Mouse (Mus musculus) liver, embryonic 14.5 days (tissue): Measurements from ENCODE around the gene Nhsl2. TPM values are rescaled to one million over a fixed set of nuclear protein-coding genes. Genes with fewer than 3 reads are reported as not detected.

Experiments
- ATAC-seq: fragments of 200-750 bp; cut with Nextera tagmentation; 2 replicates; pipeline ENCODE4 v1.8.0; 2017; ENCODE audit warnings: moderate number of reproducible peaks, mild to moderate bottlenecking, moderate library complexity; ENCODE audit not compliant: insufficient read depth
- DNase-seq, 3 experiments: peaks; one replicate each; pipeline ENCODE4 v3.0.0-alpha.2; 2012 to 2013; ENCODE audit warnings: low read depth in 3 of 3, low spot score in 3 of 3
- H3K27ac ChIP-seq: fragments of 300-500 bp; sonication (generic); 2 replicates; pipeline ENCODE4 v1.5.1; 2014; ENCODE audit warnings: moderate library complexity, mild to moderate bottlenecking, control low read depth, inconsistent platforms
- H3K27me3 ChIP-seq: fragments of 300-500 bp; sonication (generic); 2 replicates; pipeline ENCODE4 v1.6.1; 2014; ENCODE audit warnings: mild to moderate bottlenecking, low read length, moderate library complexity; ENCODE audit not compliant: control insufficient read depth, insufficient read depth
- H3K36me3 ChIP-seq: fragments of 300-500 bp; sonication (generic); replicated peaks from 2 replicates; pipeline ENCODE4 v1.6.1; 2014; ENCODE audit warnings: low read depth; ENCODE audit not compliant: control insufficient read depth, insufficient read depth
- H3K4me1 ChIP-seq, 2 experiments: fragments of 200-500 bp in 1 of 2; fragments of 300-500 bp in 1 of 2; sonication (generic) in 1 of 2; replicated peaks; 2 replicates each; pipeline ENCODE4 v1.6.1; 2012 to 2014; ENCODE audit warnings: antibody characterized with exemption in 1 of 2, inconsistent platforms in 1 of 2, low read length in 1 of 2; ENCODE audit not compliant: control insufficient read depth in 2 of 2, insufficient read depth in 2 of 2
- H3K4me2 ChIP-seq: fragments of 300-500 bp; sonication (generic); 2 replicates; pipeline ENCODE4 v1.6.1; 2014; ENCODE audit warnings: low read depth, mild to moderate bottlenecking, control low read depth, moderate library complexity
- H3K4me3 ChIP-seq, 2 experiments: fragments of 200-500 bp in 1 of 2; fragments of 300-500 bp in 1 of 2; sonication (generic) in 1 of 2; 2 replicates each; pipeline ENCODE4 v1.5.1; 2012 to 2014; ENCODE audit warnings: low read depth in 2 of 2, low read length in 2 of 2, mild to moderate bottlenecking in 2 of 2, control low read depth in 1 of 2, inconsistent platforms in 1 of 2, moderate library complexity in 1 of 2; ENCODE audit not compliant: insufficient read depth in 1 of 2
- H3K9ac ChIP-seq: fragments of 300-500 bp; sonication (generic); replicated peaks from 2 replicates; pipeline ENCODE4 v1.6.1; 2014; ENCODE audit warnings: mild to moderate bottlenecking, control low read depth, moderate library complexity
- H3K9me3 ChIP-seq: fragments of 300-500 bp; sonication (generic); 2 replicates; pipeline ENCODE4 v1.6.1; 2016; ENCODE audit warnings: low read length, mixed read lengths; ENCODE audit not compliant: control insufficient read depth
- CTCF ChIP-seq: IDR thresholded peaks from 2 replicates; pipeline ENCODE4 v1.5.1; 2016; ENCODE audit warnings: antibody characterized with exemption, low read depth, control low read depth
- EP300 ChIP-seq: IDR thresholded peaks from 2 replicates; pipeline ENCODE4 v1.6.1; 2016; ENCODE audit warnings: antibody characterized with exemption, low read depth
- WGBS: fragments of 180-500 bp; shearing (Covaris S2); extraction: QIAGEN DNeasy Blood & Tissue Kit; methylation state at CpG from one replicate; pipeline ENCODE4 v1.1.7; 2014; ENCODE audit not compliant: insufficient replicate concordance; 5-methylcytosine and 5-hydroxymethylcytosine counted together
- polyA plus RNA-seq, 2 experiments: library from polyadenylated mRNA; depleted of rRNA in 1 of 2; stranded (reverse) in 1 of 2; unstranded in 1 of 2; fragments of >200 nt; fragmentation: Nextera tagmentation in 1 of 2; extraction: Ambion mirVana in 1 of 2; gene quantifications; 2 replicates each; pipeline versions ENCODE4 v1.2.1 to v1.2.3; 2012 to 2014

Nhsl2 gene
- polyA plus RNA-seq, 2 experiments: 0.39 to 1.3 TPM

- no peak for ATAC-seq
- peaks cover 13% of the 10 kb centered on the region for H3K27me3 ChIP-seq
- H3K9ac ChIP-seq: no peak overlapping the region
- TF ChIP-seq CTCF: peak; percentile 85
- no peak for TF ChIP-seq EP300
- DNase-seq: no peak
- no peaks in the 10 kb centered on the region for H3K36me3 ChIP-seq
- no peak overlapping the region for H3K4me3 ChIP-seq
- WGBS: 14% methylated on average over 9 of the region's 9 CpGs
- H3K27ac ChIP-seq: no peak overlapping the region
- no peaks in the 10 kb centered on the region for H3K4me1 ChIP-seq
- H3K4me2 ChIP-seq: no peak overlapping the region
- H3K9me3 ChIP-seq: no peaks in the 10 kb centered on the region
These were observed 216.9 kb downstream of the Nhsl2 start for GRCm38 (mm10) chrX:102066134-102066533.

GRCm38 (mm10) chrX:102067118-102067517 is 217.9 kb downstream of the Nhsl2 start:
- no peaks in the 10 kb centered on the region for H3K36me3 ChIP-seq
- TF ChIP-seq CTCF (no peak), EP300 (no peak)
- no peak overlapping the region for H3K4me2 ChIP-seq
- H3K9ac ChIP-seq: no peak overlapping the region
- H3K27ac ChIP-seq: no peak overlapping the region
- ATAC-seq (no peak), DNase-seq (no peak)
- H3K9me3 ChIP-seq: no peaks in the 10 kb centered on the region
- H3K27me3 ChIP-seq: peaks cover 17% of the 10 kb centered on the region
- H3K4me1 ChIP-seq: no peaks in the 10 kb centered on the region
- 64% methylated on average over 6 of the region's 6 CpGs for WGBS
- H3K4me3 ChIP-seq: no peak overlapping the region

GRCm38 (mm10) chrX:102068811-102069540 is 219.8 kb downstream of the Nhsl2 start:
- H3K27me3 ChIP-seq: peaks cover 19% of the 10 kb centered on the region
- H3K4me2 ChIP-seq: no peak overlapping the region
- H3K36me3 ChIP-seq: no peaks in the 10 kb centered on the region
- ATAC-seq (no peak), DNase-seq (no peak)
- no peak overlapping the region for H3K4me3 ChIP-seq
- no peaks in the 10 kb centered on the region for H3K4me1 ChIP-seq
- 74% methylated on average over 24 of the region's 24 CpGs for WGBS
- H3K9me3 ChIP-seq: no peaks in the 10 kb centered on the region
- H3K9ac ChIP-seq: no peak overlapping the region
- no peak overlapping the region for H3K27ac ChIP-seq
- TF ChIP-seq CTCF: no peak

- ATAC-seq (peak; percentile 23; the same call in 1 of the 2 replicates), DNase-seq (no peak)
- peaks cover 19% of the 10 kb centered on the region for H3K27me3 ChIP-seq
- peak within 1 kb of the TSS; percentile 50 for H3K4me2 ChIP-seq
- H3K9me3 ChIP-seq: no peaks in the 10 kb centered on the region
- 16% methylated on average over 61 of the region's 61 CpGs for WGBS
- H3K36me3 ChIP-seq: no peaks in the 10 kb centered on the region
- no peak within 1 kb of the TSS for H3K27ac ChIP-seq
- TF ChIP-seq CTCF: no peak
- TF ChIP-seq EP300: no peak
- no peaks in the 10 kb centered on the region for H3K4me1 ChIP-seq
- no peak within 1 kb of the TSS for H3K9ac ChIP-seq
- peak within 1 kb of the TSS; percentile 22 to 35 for H3K4me3 ChIP-seq
These were observed 221.6 kb downstream of the Nhsl2 start, which contains the start of gene Rtl5 for GRCm38 (mm10) chrX:102070591-102071471. Rtl5 (minus strand) TSS chrX:102071304.

- H3K27ac ChIP-seq: no peak overlapping the region
- H3K4me2 ChIP-seq: peak overlapping the region; percentile 50; the same call in 1 of the 2 replicates
- TF ChIP-seq EP300 (no peak), CTCF (no peak)
- H3K4me1 ChIP-seq: no peaks in the 10 kb centered on the region
- H3K27me3 ChIP-seq: peaks cover 19% of the 10 kb centered on the region
- H3K9ac ChIP-seq: no peak overlapping the region
- DNase-seq: no peak
- WGBS: 30% methylated on average over 2 of the region's 2 CpGs
- H3K36me3 ChIP-seq: no peaks in the 10 kb centered on the region
- no peaks in the 10 kb centered on the region for H3K9me3 ChIP-seq
- ATAC-seq: no peak
- peak overlapping the region in 1 of 2 experiments; percentile 35; a peak in 1 of 4 replicates for H3K4me3 ChIP-seq
These were observed 222.3 kb downstream of the Nhsl2 start for GRCm38 (mm10) chrX:102071517-102071916.
